Mouse (Mus musculus) testis, adult 2 months (tissue): ENCODE results near the gene Tas2r117.

ENCODE experiments used
- CTCF ChIP-seq: fragments of 200-500 bp; IDR thresholded peaks from 2 replicates; pipeline ENCODE4 v1.5.1; 2012; ENCODE audit warnings: low read depth, mild to moderate bottlenecking, inconsistent platforms, low read length, moderate library complexity; ENCODE audit not compliant: control insufficient read depth, insufficient read depth, insufficient replicate concordance
- POLR2A ChIP-seq: fragments of 200-500 bp; IDR thresholded peaks from 2 replicates; pipeline ENCODE4 v1.6.1; 2012; ENCODE audit warnings: low read depth, mild to moderate bottlenecking, inconsistent platforms, low read length, moderate library complexity; ENCODE audit not compliant: control insufficient read depth

DNA sequence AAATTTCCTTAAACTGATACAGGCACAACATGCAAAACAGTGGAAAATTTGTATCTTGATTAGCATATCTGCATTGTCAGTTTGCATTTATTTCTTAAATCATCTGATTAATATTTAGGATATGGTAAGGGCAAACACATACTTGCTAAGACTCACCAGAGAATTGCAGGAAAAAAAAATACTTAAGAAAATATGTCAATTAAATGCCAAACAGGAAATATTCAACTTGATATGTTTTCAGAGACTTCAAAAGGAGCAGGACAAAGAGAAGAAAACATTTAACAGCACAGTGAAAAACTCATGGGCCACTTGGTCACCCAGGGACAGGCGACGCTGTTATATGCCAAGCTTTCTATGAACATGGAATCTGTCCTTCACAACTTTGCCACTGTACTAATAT is 40.8 kb upstream of the Tas2r117 start, which contains the start of gene Tas2r102:
- TF ChIP-seq CTCF (no peak), POLR2A (no peak)
